Mouse (Mus musculus) ES-Bruce4 (cell line): ENCODE data around the gene Rtkn2. TPM values are rescaled to one million over a fixed set of nuclear protein-coding genes. Genes with fewer than 3 reads are reported as not detected.

ENCODE experiments used
- H3K27ac ChIP-seq: 2 replicates; pipeline ENCODE4 v1.5.1; 2012; ENCODE audit warnings: low read length, inconsistent platforms; ENCODE audit not compliant: insufficient read depth
- H3K27me3 ChIP-seq: 2 replicates; pipeline ENCODE4 v1.6.1; 2012; ENCODE audit warnings: mild to moderate bottlenecking, low read length, inconsistent platforms; ENCODE audit not compliant: control insufficient read depth, poor library complexity, insufficient read depth, severe bottlenecking
- H3K36me3 ChIP-seq: 2 replicates; pipeline ENCODE4 v1.6.1; 2012; ENCODE audit warnings: inconsistent platforms, mild to moderate bottlenecking, low read length, moderate library complexity; ENCODE audit not compliant: control insufficient read depth, poor library complexity, insufficient read depth, severe bottlenecking
- H3K4me1 ChIP-seq: one replicate; pipeline ENCODE4 v1.8.1; 2011; ENCODE audit warnings: low read length; ENCODE audit not compliant: control insufficient read depth, insufficient read depth
- H3K4me3 ChIP-seq: 2 replicates; pipeline ENCODE4 v1.5.1; 2011; ENCODE audit warnings: low read depth, mild to moderate bottlenecking, low read length
- H3K9ac ChIP-seq: 2 replicates; pipeline ENCODE4 v1.6.1; 2012; ENCODE audit warnings: low read depth, mild to moderate bottlenecking, inconsistent platforms; ENCODE audit not compliant: poor library complexity, severe bottlenecking
- H3K9me3 ChIP-seq: replicated peaks from 2 replicates; pipeline ENCODE4 v1.6.1; 2012; ENCODE audit warnings: mild to moderate bottlenecking, low read length, inconsistent platforms; ENCODE audit not compliant: control insufficient read depth, poor library complexity, insufficient read depth, severe bottlenecking
- CTCF ChIP-seq: IDR thresholded peaks from one replicate; pipeline ENCODE4 v1.8.1; 2011; ENCODE audit warnings: low read depth, low read length
- EP300 ChIP-seq: IDR thresholded peaks from 2 replicates; pipeline ENCODE4 v1.6.1; 2011; ENCODE audit warnings: low read depth, low read length; ENCODE audit not compliant: insufficient read depth
- POLR2A ChIP-seq: IDR thresholded peaks from one replicate; pipeline ENCODE4 v1.8.1; 2011; ENCODE audit warnings: low read length; ENCODE audit not compliant: insufficient read depth
- polyA plus RNA-seq: library from polyadenylated mRNA; stranded (reverse); fragments of >200 nt; gene quantifications from 2 replicates; pipeline ENCODE4 v1.2.4, GENCODE M21; 2011; ENCODE audit warnings: low read depth; ENCODE audit not compliant: missing spikeins, insufficient read depth, insufficient read length

Gene Rtkn2
- polyA plus RNA-seq, 1 experiment: 19.4 TPM

- Histone ChIP-seq H3K27me3 (no peaks in the 10 kb centered on the region), H3K9me3 (no peaks in the 10 kb centered on the region), H3K36me3 (no peaks in the 10 kb centered on the region), H3K27ac (no peak overlapping the region), H3K4me3 (no peak overlapping the region), H3K9ac (no peak overlapping the region), H3K4me1 (peaks cover 3% of the 10 kb centered on the region)
- TF ChIP-seq EP300 (no peak), POLR2A (no peak), CTCF (no peak)
Observed at GRCm38 (mm10) chr10:67999170-67999569, 19.8 kb downstream of the Rtkn2 start.

DNA sequence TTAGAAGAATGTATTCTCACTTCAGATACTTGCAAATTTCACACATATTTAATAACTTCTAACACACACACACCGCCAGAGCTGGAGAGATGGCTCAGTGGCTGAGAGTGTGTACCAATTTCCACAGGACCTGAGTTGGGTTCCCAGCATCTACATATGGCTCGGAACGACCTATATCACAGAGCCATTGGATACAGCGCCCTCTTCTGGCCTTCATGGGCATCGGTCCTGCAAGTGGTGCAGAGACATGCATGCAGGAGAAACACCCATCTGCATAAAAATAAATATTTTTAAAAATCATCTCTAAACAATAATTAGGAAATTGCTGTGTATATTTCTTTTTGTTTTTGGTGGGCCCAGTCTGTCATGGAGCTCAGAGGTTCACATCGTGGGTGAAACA is 22.1 kb downstream of the Rtkn2 start:
- H3K9me3 ChIP-seq: no peaks in the 10 kb centered on the region
- no peak overlapping the region for H3K4me3 ChIP-seq
- no peaks in the 10 kb centered on the region for H3K36me3 ChIP-seq
- H3K27ac ChIP-seq: no peak overlapping the region
- H3K27me3 ChIP-seq: no peaks in the 10 kb centered on the region
- no peak overlapping the region for H3K9ac ChIP-seq
- no peaks in the 10 kb centered on the region for H3K4me1 ChIP-seq
- TF ChIP-seq CTCF: peak; percentile 80
- no peak for TF ChIP-seq EP300

- H3K4me1 ChIP-seq: no peaks in the 10 kb centered on the region
- no peaks in the 10 kb centered on the region for H3K9me3 ChIP-seq
- no peak for TF ChIP-seq CTCF
- no peak for TF ChIP-seq EP300
- TF ChIP-seq POLR2A: no peak
- H3K36me3 ChIP-seq: no peaks in the 10 kb centered on the region
- H3K27ac ChIP-seq: no peak overlapping the region
- H3K9ac ChIP-seq: no peak overlapping the region
- no peaks in the 10 kb centered on the region for H3K27me3 ChIP-seq
- H3K4me3 ChIP-seq: no peak overlapping the region
Observed at GRCm38 (mm10) chr10:68003651-68004422, 24.5 kb downstream of the Rtkn2 start.

DNA sequence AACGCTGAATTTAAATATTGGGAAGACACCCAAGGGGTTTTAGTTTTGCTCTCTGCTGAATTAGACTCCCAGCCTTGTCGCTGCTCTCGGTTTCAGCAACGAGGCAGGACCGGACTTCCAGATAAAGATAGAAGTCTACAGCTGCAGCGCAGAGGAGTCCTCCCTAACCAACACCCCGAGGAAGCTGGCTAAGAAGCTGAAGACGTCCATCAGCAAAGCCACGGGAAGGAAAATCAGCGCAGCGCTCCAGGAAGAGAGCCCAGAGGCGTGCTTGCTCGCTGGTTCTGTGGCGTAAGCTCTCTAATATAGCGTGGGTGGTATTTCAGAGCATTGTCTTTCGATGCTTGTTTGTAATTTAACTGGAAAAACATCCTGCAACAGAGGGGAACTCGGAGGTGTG is 26.0 kb downstream of the Rtkn2 start:
- Histone ChIP-seq H3K27ac (no peak overlapping the region), H3K9ac (no peak overlapping the region), H3K4me1 (no peaks in the 10 kb centered on the region), H3K36me3 (no peaks in the 10 kb centered on the region), H3K4me3 (no peak overlapping the region), H3K27me3 (no peaks in the 10 kb centered on the region), H3K9me3 (no peaks in the 10 kb centered on the region)
- TF ChIP-seq POLR2A (no peak), EP300 (no peak), CTCF (no peak)

GRCm38 (mm10) chr10:68006491-68006890 is 27.1 kb downstream of the Rtkn2 start:
- no peaks in the 10 kb centered on the region for H3K4me1 ChIP-seq
- H3K27ac ChIP-seq: no peak overlapping the region
- H3K9ac ChIP-seq: no peak overlapping the region
- TF ChIP-seq POLR2A: no peak
- no peak for TF ChIP-seq EP300
- no peak for TF ChIP-seq CTCF
- H3K36me3 ChIP-seq: no peaks in the 10 kb centered on the region
- no peaks in the 10 kb centered on the region for H3K27me3 ChIP-seq
- no peak overlapping the region for H3K4me3 ChIP-seq
- no peaks in the 10 kb centered on the region for H3K9me3 ChIP-seq

GRCm38 (mm10) chr10:68007103-68007502 is 27.7 kb downstream of the Rtkn2 start:
- H3K27ac ChIP-seq: no peak overlapping the region
- TF ChIP-seq CTCF (no peak), EP300 (no peak), POLR2A (no peak)
- no peaks in the 10 kb centered on the region for H3K27me3 ChIP-seq
- H3K4me1 ChIP-seq: no peaks in the 10 kb centered on the region
- H3K4me3 ChIP-seq: no peak overlapping the region
- H3K36me3 ChIP-seq: no peaks in the 10 kb centered on the region
- no peaks in the 10 kb centered on the region for H3K9me3 ChIP-seq
- no peak overlapping the region for H3K9ac ChIP-seq
